Mouse (Mus musculus) monocyte, adult 5-6 weeks (primary cell): ENCODE measurements around the gene Fanci. TPM values are rescaled to one million over a fixed set of nuclear protein-coding genes. Genes with fewer than 3 reads are reported as not detected.

Experiments
- ATAC-seq: fragments of 153-309, 156-312 bp; replicated peaks from 2 replicates; pipeline ENCODE4 v1.8.0; 2017; ENCODE audit warnings: mild to moderate bottlenecking; ENCODE audit not compliant: low TSS enrichment, insufficient number of reproducible peaks, severe bottlenecking, poor library complexity, low FRiP score
- total RNA-seq: library from RNA; stranded (forward); fragments of 200-1000, 200-491, 200-594 nt; gene quantifications from 3 replicates; pipeline ENCODE4 v1.2.3, GENCODE M21; 2017

The Fanci gene
- total RNA-seq, result 2.6 to 5.1 TPM (median 4.6 TPM) in 3 replicates

- ATAC-seq, result peak; percentile 91
Measured at GRCm38 (mm10) chr7:79391883-79392649, at the start of gene Fanci. Gene Fanci, plus strand, starts transcription at chr7:79391929.

- ATAC-seq, result peak; percentile 55; the same call in 1 of the 2 replicates
Measured at GRCm38 (mm10) chr7:79345902-79346301, 45.8 kb upstream of the Fanci start.

- no peak for ATAC-seq
Measured at GRCm38 (mm10) chr7:79346555-79347075, 45.1 kb upstream of the Fanci start.

- ATAC-seq, result no peak
Measured at GRCm38 (mm10) chr7:79347108-79347813, 44.5 kb upstream of the Fanci start.

GRCm38 (mm10) chr7:79348816-79349215 is 42.9 kb upstream of the Fanci start:
- no peak for ATAC-seq

- peak; percentile 69 for ATAC-seq
Measured at GRCm38 (mm10) chr7:79349738-79350386, 41.9 kb upstream of the Fanci start.

GRCm38 (mm10) chr7:79358350-79359182 is 33.2 kb upstream of the Fanci start:
- no peak for ATAC-seq

- no peak for ATAC-seq
Measured at GRCm38 (mm10) chr7:79359183-79359435, 32.6 kb upstream of the Fanci start.

GRCm38 (mm10) chr7:79360056-79360455 is 31.7 kb upstream of the Fanci start:
- ATAC-seq, result no peak

- ATAC-seq, result no peak
Measured at GRCm38 (mm10) chr7:79362208-79362607, 29.5 kb upstream of the Fanci start.

GRCm38 (mm10) chr7:79362830-79363229 is 28.9 kb upstream of the Fanci start:
- ATAC-seq, result no peak

- no peak for ATAC-seq
Measured at GRCm38 (mm10) chr7:79363370-79364043, 28.2 kb upstream of the Fanci start.

- no peak for ATAC-seq
Measured at GRCm38 (mm10) chr7:79368664-79369063, 23.1 kb upstream of the Fanci start.

- no peak for ATAC-seq
Measured at GRCm38 (mm10) chr7:79369416-79369815, 22.3 kb upstream of the Fanci start.

- ATAC-seq, result peak; percentile 87
Measured at GRCm38 (mm10) chr7:79371321-79371879, 20.3 kb upstream of the Fanci start.

- ATAC-seq, result no peak
Measured at GRCm38 (mm10) chr7:79374017-79374416, 17.7 kb upstream of the Fanci start.

GRCm38 (mm10) chr7:79375594-79375993 is 16.1 kb upstream of the Fanci start:
- no peak for ATAC-seq
